Mouse (Mus musculus) lung, postnatal 0 days (tissue): ENCODE data around the gene Rnf144b. TPM values are rescaled to one million over a fixed set of nuclear protein-coding genes. Genes with fewer than 3 reads are reported as not detected.

ENCODE experiments used
- ATAC-seq: fragments of 200-750 bp; cut with Nextera tagmentation; 2 replicates; pipeline ENCODE4 v1.8.0; 2017; ENCODE audit warnings: moderate library complexity
- DNase-seq: peaks from one replicate; pipeline ENCODE4 v3.0.0-alpha.2; 2016; ENCODE audit warnings: low spot score
- H3K27ac ChIP-seq: fragments of 300-500 bp; sonication (generic); 2 replicates; pipeline ENCODE4 v1.5.1; 2014; ENCODE audit warnings: antibody characterized with exemption, mild to moderate bottlenecking, low read length, mixed read lengths
- H3K27me3 ChIP-seq: fragments of 300-500 bp; sonication (generic); replicated peaks from 2 replicates; pipeline ENCODE4 v1.6.1; 2014; ENCODE audit warnings: low read length, mixed read lengths; ENCODE audit not compliant: insufficient read depth
- H3K36me3 ChIP-seq: fragments of 300-500 bp; sonication (generic); 2 replicates; pipeline ENCODE4 v1.6.1; 2014; ENCODE audit warnings: low read length, mixed read lengths; ENCODE audit not compliant: insufficient read depth
- H3K4me1 ChIP-seq: fragments of 300-500 bp; sonication (generic); 2 replicates; pipeline ENCODE4 v1.6.1; 2014; ENCODE audit warnings: antibody characterized with exemption, low read depth, low read length, mixed read lengths; ENCODE audit not compliant: insufficient read depth
- H3K4me2 ChIP-seq: fragments of 300-500 bp; sonication (generic); replicated peaks from 2 replicates; pipeline ENCODE4 v1.6.1; 2014; ENCODE audit warnings: low read depth, mild to moderate bottlenecking, low read length, moderate library complexity, mixed read lengths
- H3K4me3 ChIP-seq: fragments of 300-500 bp; sonication (generic); 2 replicates; pipeline ENCODE4 v1.5.1; 2014; ENCODE audit warnings: low read depth, low read length
- H3K9ac ChIP-seq: fragments of 300-500 bp; sonication (generic); replicated peaks from 2 replicates; pipeline ENCODE4 v1.6.1; 2014; ENCODE audit warnings: low read depth, mild to moderate bottlenecking
- H3K9me3 ChIP-seq: fragments of 300-500 bp; sonication (generic); 2 replicates; pipeline ENCODE4 v1.6.1; 2016; ENCODE audit warnings: low read length, mixed read lengths
- CTCF ChIP-seq: IDR thresholded peaks from 2 replicates; pipeline ENCODE4 v1.5.1; 2016; ENCODE audit warnings: antibody characterized with exemption, mild to moderate bottlenecking
- EP300 ChIP-seq: IDR thresholded peaks from 2 replicates; pipeline ENCODE4 v1.6.1; 2016; ENCODE audit warnings: antibody characterized with exemption, mild to moderate bottlenecking, control low read depth
- whole genome bisulfite sequencing: fragments of 180-500 bp; shearing (Covaris S2); extraction: QIAGEN DNeasy Blood & Tissue Kit; methylation state at CpG from one replicate; pipeline ENCODE4 v1.1.7; 2014; 5-methylcytosine and 5-hydroxymethylcytosine counted together
- polyA plus RNA-seq: library from polyadenylated mRNA; unstranded; fragments of >200 nt; fragmentation: Nextera tagmentation; extraction: Ambion mirVana; gene quantifications from 2 replicates; pipeline ENCODE4 v1.2.1, GENCODE M21; 2015

Rnf144b gene
- polyA plus RNA-seq, 1 experiment from 2014 or later: 3.2 TPM

DNA sequence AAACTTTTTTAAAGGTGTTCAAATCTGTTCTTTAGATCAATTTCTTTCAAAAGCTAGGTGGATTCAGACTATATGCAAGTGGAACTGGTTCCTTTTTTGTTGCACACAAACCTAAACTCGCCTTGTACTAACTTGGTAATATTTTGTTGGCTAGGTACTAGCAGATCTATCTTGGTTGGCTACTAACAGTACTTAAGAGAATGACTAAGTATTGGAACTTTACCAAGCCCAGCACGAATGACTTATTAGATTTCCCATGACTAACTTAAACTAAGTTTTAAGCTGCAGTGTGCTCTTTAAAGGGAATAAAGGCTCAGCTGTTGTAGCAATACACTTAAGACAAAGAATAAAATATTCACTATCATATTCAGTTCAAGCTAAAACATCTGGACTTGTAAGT is 33.2 kb upstream of the Rnf144b start:
- H3K9me3 ChIP-seq: no peaks in the 10 kb centered on the region
- no peak overlapping the region for H3K4me3 ChIP-seq
- TF ChIP-seq CTCF (no peak), EP300 (no peak)
- H3K4me1 ChIP-seq: no peaks in the 10 kb centered on the region
- no peak overlapping the region for H3K9ac ChIP-seq
- DNase-seq (no peak), ATAC-seq (no peak)
- 77% methylated on average over 2 of the region's 2 CpGs for WGBS
- H3K27ac ChIP-seq: no peak overlapping the region
- H3K36me3 ChIP-seq: peaks cover 9% of the 10 kb centered on the region; the same call in 1 of the 2 replicates
- H3K27me3 ChIP-seq: no peaks in the 10 kb centered on the region
- H3K4me2 ChIP-seq: no peak overlapping the region

DNA sequence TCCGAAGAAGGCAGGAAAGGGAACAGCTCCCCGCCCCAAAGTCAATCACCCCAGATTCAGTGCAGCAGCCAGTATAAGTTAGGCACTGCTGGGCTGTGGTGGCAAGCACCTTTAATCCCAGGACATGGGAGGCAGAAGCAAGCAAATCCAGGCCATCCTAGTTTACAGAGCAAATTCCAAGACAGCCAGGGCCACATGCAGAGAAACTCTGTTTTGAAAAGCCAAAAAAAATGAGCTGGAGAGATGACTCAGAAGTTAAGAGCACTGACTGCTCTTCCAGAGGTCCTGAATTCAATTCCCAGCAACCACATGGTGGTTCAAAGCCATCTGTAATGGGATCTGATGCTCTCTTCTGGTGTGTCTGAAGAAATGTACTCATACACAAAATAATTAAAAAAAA is 28.7 kb upstream of the Rnf144b start:
- H3K9me3 ChIP-seq: no peaks in the 10 kb centered on the region
- DNase-seq (no peak), ATAC-seq (no peak)
- H3K4me2 ChIP-seq: no peak overlapping the region
- H3K36me3 ChIP-seq: peaks cover 11% of the 10 kb centered on the region; the same call in 1 of the 2 replicates
- H3K4me1 ChIP-seq: no peaks in the 10 kb centered on the region
- 92% methylated on average over 2 of the region's 2 CpGs for WGBS
- H3K27me3 ChIP-seq: no peaks in the 10 kb centered on the region
- H3K4me3 ChIP-seq: no peak overlapping the region
- TF ChIP-seq EP300: no peak
- TF ChIP-seq CTCF: no peak
- H3K27ac ChIP-seq: no peak overlapping the region
- no peak overlapping the region for H3K9ac ChIP-seq

DNA sequence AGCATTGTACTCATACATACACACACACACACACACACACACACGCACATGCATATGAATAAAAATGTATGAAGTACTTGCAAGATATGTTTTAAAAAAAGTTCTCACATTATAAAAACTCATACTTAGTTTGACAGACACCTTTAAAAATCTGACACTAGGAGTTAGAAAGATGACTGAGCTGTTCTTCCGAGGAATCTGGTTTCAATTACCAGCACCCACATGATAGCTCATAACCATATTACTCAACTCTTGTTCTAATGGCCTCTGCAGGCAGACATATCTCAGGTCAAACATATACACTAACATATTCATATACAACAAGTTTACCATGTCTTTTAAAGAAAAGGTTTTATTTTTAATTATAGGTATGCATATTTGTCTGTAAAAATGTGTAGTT is 25.9 kb upstream of the Rnf144b start:
- ATAC-seq (no peak), DNase-seq (no peak)
- WGBS: 85% methylated on average over 2 of the region's 2 CpGs
- peaks cover 10% of the 10 kb centered on the region; the same call in 1 of the 2 replicates for H3K36me3 ChIP-seq
- no peak overlapping the region for H3K4me3 ChIP-seq
- no peaks in the 10 kb centered on the region for H3K27me3 ChIP-seq
- H3K9me3 ChIP-seq: no peaks in the 10 kb centered on the region
- H3K9ac ChIP-seq: no peak overlapping the region
- H3K4me2 ChIP-seq: no peak overlapping the region
- H3K27ac ChIP-seq: no peak overlapping the region
- no peaks in the 10 kb centered on the region for H3K4me1 ChIP-seq
- no peak for TF ChIP-seq CTCF
- TF ChIP-seq EP300: no peak

DNA sequence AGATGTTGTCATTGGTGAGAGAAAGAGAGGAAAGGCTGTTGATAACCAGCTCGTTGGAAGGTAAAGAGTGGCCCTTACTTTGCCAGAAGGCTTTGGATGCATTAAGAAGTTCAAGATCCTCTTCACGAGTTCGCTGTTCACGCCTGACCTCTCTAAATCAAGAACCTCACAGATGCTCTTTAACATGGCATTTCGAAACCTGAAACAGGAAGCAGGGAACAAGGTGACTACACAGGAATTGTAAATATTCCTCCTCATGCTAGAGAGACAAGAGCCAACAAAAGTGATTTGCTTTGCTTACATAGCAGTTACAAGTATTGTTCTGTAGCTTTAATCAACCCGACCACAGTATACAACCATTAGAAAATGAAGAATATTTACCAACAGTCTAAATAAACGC is 23.2 kb upstream of the Rnf144b start:
- Histone ChIP-seq H3K27me3 (no peaks in the 10 kb centered on the region), H3K36me3 (peaks cover 10% of the 10 kb centered on the region; the same call in 1 of the 2 replicates)

DNA sequence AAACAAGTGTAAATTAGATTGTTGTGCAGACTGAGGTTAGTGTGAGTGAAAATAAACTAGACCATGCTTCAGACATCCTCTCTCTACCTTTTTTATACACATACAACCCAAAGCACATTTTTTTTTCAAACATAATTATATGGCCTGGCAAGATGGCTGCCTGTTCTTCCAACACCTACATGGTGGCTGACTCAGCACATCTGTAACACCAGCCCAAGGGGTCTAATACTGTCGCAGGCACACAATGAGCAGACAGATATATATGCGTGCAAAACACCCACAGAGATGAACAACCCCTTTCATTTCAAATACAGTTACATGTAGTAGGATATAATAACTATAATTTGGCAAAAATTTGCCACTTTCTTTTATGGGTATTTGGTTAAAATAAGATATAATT is 21.9 kb upstream of the Rnf144b start:
- H3K9me3 ChIP-seq: no peaks in the 10 kb centered on the region
- H3K4me3 ChIP-seq: no peak overlapping the region
- DNase-seq (no peak), ATAC-seq (no peak)
- H3K27me3 ChIP-seq: no peaks in the 10 kb centered on the region
- WGBS: 89% methylated on average over 2 of the region's 2 CpGs
- H3K36me3 ChIP-seq: peaks cover 10% of the 10 kb centered on the region; the same call in 1 of the 2 replicates
- no peak overlapping the region for H3K27ac ChIP-seq
- peaks cover 5% of the 10 kb centered on the region; the same call in 1 of the 2 replicates for H3K4me1 ChIP-seq
- H3K9ac ChIP-seq: no peak overlapping the region
- H3K4me2 ChIP-seq: no peak overlapping the region
- TF ChIP-seq CTCF (no peak), EP300 (no peak)

More for the DNA sequence above, 23.2 kb upstream of the Rnf144b start:
- 49% methylated on average over 7 of the region's 7 CpGs for WGBS
- peaks cover 4% of the 10 kb centered on the region; the same call in 1 of the 2 replicates for H3K4me1 ChIP-seq
- no peak; the same call in 1 of the 2 replicates for TF ChIP-seq EP300
- no peak overlapping the region for H3K4me2 ChIP-seq
- no peak overlapping the region for H3K4me3 ChIP-seq
- no peak overlapping the region for H3K27ac ChIP-seq
- H3K9ac ChIP-seq: no peak overlapping the region
- DNase-seq: peak; percentile 39
- H3K9me3 ChIP-seq: no peaks in the 10 kb centered on the region
- no peak for ATAC-seq

DNA sequence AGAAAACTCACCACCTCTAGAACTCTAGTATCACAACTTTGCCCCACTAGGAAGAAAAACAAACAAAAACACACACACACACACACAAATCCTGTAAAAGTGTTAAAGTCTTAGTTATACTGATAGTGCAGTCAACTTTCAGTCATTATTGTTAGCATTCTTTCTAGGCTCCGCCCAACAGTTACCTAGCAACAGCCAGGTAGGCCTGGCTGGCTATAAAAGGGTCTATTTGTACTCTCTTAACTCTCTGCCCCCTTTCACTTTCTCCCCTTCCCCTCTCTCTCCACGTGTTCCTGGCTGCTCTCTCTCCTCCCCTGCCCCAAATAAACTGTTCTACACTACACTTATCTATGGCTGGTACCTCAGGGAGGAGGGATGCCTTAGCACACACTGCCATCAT is 18.3 kb upstream of the Rnf144b start:
- TF ChIP-seq CTCF (no peak), EP300 (no peak)
- H3K4me1 ChIP-seq: peaks cover 5% of the 10 kb centered on the region; the same call in 1 of the 2 replicates
- WGBS: 25% methylated on average over 2 of the region's 2 CpGs
- DNase-seq (peak; percentile 12), ATAC-seq (no peak)
- H3K4me3 ChIP-seq: no peak overlapping the region; the same call in 1 of the 2 replicates
- H3K4me2 ChIP-seq: peak overlapping the region; percentile 92
- no peaks in the 10 kb centered on the region for H3K27me3 ChIP-seq
- H3K36me3 ChIP-seq: peaks cover 2% of the 10 kb centered on the region; the same call in 1 of the 2 replicates
- H3K27ac ChIP-seq: no peak overlapping the region
- no peaks in the 10 kb centered on the region for H3K9me3 ChIP-seq
- H3K9ac ChIP-seq: no peak overlapping the region
